27 mouse cellular contexts compared by ENCODE assay signal in genomic region chr11:68440965-68441364, GRCm38 (mm10). TPM values are rescaled to one million over a fixed set of nuclear protein-coding genes. Genes with fewer than 3 reads are reported as not detected.
A peak's percentile ranks its signal among the peaks of the same experiment; 100 is the strongest.
DNase-seq lines count a peak whose midpoint lies in the region; ATAC-seq and TF ChIP-seq lines count a peak whose summit lies in the region.
"Had no signal": no experiment of that assay in that cellular context is flagged by ENCODE, and none has a peak within 500 bp of the region (broad histone marks: within the 10 kb centered on the region; RNA-seq: fewer than 3 reads in every experiment).

No protein-coding gene starts in this region.

- H3K4me3 ChIP-seq in bone marrow, adult 2 months (replicated peaks; ENCODE audit: control insufficient read depth, low read depth, low read length): no peak overlapping the region
- H3K4me3 ChIP-seq in bone marrow macrophage, adult 2 months (ENCODE audit: insufficient read depth, low read length): no peak overlapping the region
- H3K4me3 ChIP-seq in intestine, embryonic 16.5 days (ENCODE audit: low read length): no peak overlapping the region
- H3K4me3 ChIP-seq: forebrain, embryonic 10.5 days; forebrain, embryonic 13.5 days; gastrocnemius, adult 2 months; heart, embryonic 12.5 days; heart, embryonic 15.5 days had no signal

- WGBS in bone marrow, adult 2 months: 36% methylated on average over 5 of the region's 5 CpGs
- WGBS in intestine, embryonic 16.5 days: 66% methylated on average over 5 of the region's 5 CpGs

- peak; percentile 65 for ATAC-seq in monocyte, adult 5-6 weeks (replicated peaks; ENCODE audit: insufficient number of reproducible peaks, low FRiP score, low TSS enrichment, poor library complexity, severe bottlenecking)
- ATAC-seq in intestine, embryonic 16.5 days: no peak
- ATAC-seq: forebrain, embryonic 13.5 days; forebrain, embryonic 16.5 days; hindbrain, postnatal 0 days had no signal

- H3K9me3 ChIP-seq in intestine, embryonic 16.5 days (ENCODE audit: control insufficient read depth, low read length): no peaks in the 10 kb centered on the region
- H3K9me3 ChIP-seq: forebrain, embryonic 10.5 days; forebrain, embryonic 13.5 days; G1E; heart, embryonic 15.5 days had no signal

- peak; percentile 39 for DNase-seq in induced T-regulatory cell, adult 2 months (ENCODE audit: low read depth)
- no peak for DNase-seq in MN1 (ENCODE audit: low spot score)
- no peak for DNase-seq in adrenal gland, postnatal 10 days
- DNase-seq: adrenal gland, adult 8-10 months; adrenal gland, postnatal 36 days; cerebellum, adult 18-20 months; cerebellum, adult 9-10 months; cerebellum, postnatal 14 days; gastrocnemius, adult 2 months; gastrocnemius, postnatal 14 days; heart, adult 18-20 months; heart, postnatal 10 days; heart, postnatal 36 days; kidney, adult 11 months had no signal

- no peak overlapping the region for H3K9ac ChIP-seq in intestine, embryonic 16.5 days (ENCODE audit: low read depth, low read length)
- H3K9ac ChIP-seq: forebrain, embryonic 13.5 days; heart, embryonic 12.5 days; heart, embryonic 15.5 days; hindbrain, embryonic 14.5 days had no signal

- TF ChIP-seq CTCF in bone marrow, adult 2 months (IDR thresholded peaks at IDR 0.05; ENCODE audit: control insufficient read depth, insufficient read depth, low read length): no peak
- TF ChIP-seq CTCF in bone marrow macrophage, adult 2 months (IDR thresholded peaks at IDR 0.05; ENCODE audit: low read depth, low read length): no peak

- H3K4me1 ChIP-seq in bone marrow, adult 2 months (ENCODE audit: control insufficient read depth, insufficient read depth, low read length): peaks cover 14% of the 10 kb centered on the region
- H3K4me1 ChIP-seq in bone marrow macrophage, adult 2 months (ENCODE audit: control insufficient read depth, insufficient read depth, low read length): peaks cover 86% of the 10 kb centered on the region
- no peaks in the 10 kb centered on the region for H3K4me1 ChIP-seq in intestine, embryonic 16.5 days (ENCODE audit: control insufficient read depth, insufficient read depth, low read length)
- H3K4me1 ChIP-seq: forebrain, embryonic 10.5 days; forebrain, embryonic 13.5 days; heart, embryonic 12.5 days; heart, embryonic 15.5 days had no signal

- peak overlapping the region; percentile 49; the same call in 1 of the 2 replicates for H3K27ac ChIP-seq in bone marrow, adult 2 months (ENCODE audit: control insufficient read depth, insufficient read depth, low read depth, low read length, poor library complexity)
- H3K27ac ChIP-seq in bone marrow macrophage, adult 2 months (ENCODE audit: insufficient read depth, low read depth, low read length): peak overlapping the region; percentile 41
- no peak overlapping the region for H3K27ac ChIP-seq in intestine, embryonic 16.5 days (ENCODE audit: low read length)
- H3K27ac ChIP-seq: forebrain, embryonic 10.5 days; forebrain, embryonic 13.5 days; gastrocnemius, adult 2 months; heart, embryonic 15.5 days; hindbrain, embryonic 14.5 days; hindbrain, postnatal 0 days had no signal

- no peak for TF ChIP-seq POLR2A in bone marrow, adult 2 months (IDR thresholded peaks at IDR 0.05; ENCODE audit: borderline replicate concordance, control insufficient read depth, low read depth, low read length)
- TF ChIP-seq POLR2A in bone marrow macrophage, adult 2 months (IDR thresholded peaks at IDR 0.05; ENCODE audit: borderline replicate concordance, low read depth, low read length): no peak

- H3K36me3 ChIP-seq in intestine, embryonic 16.5 days (ENCODE audit: control insufficient read depth, insufficient read depth, low read length): no peaks in the 10 kb centered on the region
- H3K36me3 ChIP-seq: forebrain, embryonic 10.5 days; G1E; heart, embryonic 12.5 days; heart, embryonic 15.5 days had no signal

- no peaks in the 10 kb centered on the region for H3K27me3 ChIP-seq in intestine, embryonic 16.5 days (replicated peaks; ENCODE audit: control insufficient read depth, insufficient read depth, low read length)
- H3K27me3 ChIP-seq: CH12.LX; forebrain, embryonic 13.5 days had no signal

- H3K4me2 ChIP-seq in intestine, embryonic 16.5 days (ENCODE audit: low read depth, low read length): no peak overlapping the region
- H3K4me2 ChIP-seq: forebrain, embryonic 13.5 days; heart, embryonic 12.5 days; heart, embryonic 15.5 days; hindbrain, embryonic 14.5 days had no signal

RNA-seq across cellular contexts. Expression of gene Pik3r5, which starts 9.0 kb away (rescaled TPM):
- 6.4 and 26.5 TPM in 2 replicates for polyA plus RNA-seq in bone marrow, adult 2 months (2011; ENCODE audit: insufficient read depth, insufficient read length, low replicate concordance, missing spikeins)
- polyA plus RNA-seq in bone marrow macrophage, adult 2 months (2012; ENCODE audit: insufficient read depth, insufficient read length, missing spikeins): 120 and 122 TPM in 2 replicates
- 66.2 to 140 TPM (median 84.0 TPM) in 3 replicates for total RNA-seq in monocyte, adult 5-6 weeks (2017)
- polyA plus RNA-seq in intestine, embryonic 16.5 days (2015; fragmentation: Nextera tagmentation; extraction: Ambion mirVana): 0.54 and 0.65 TPM in 2 replicates
- 1 to 10 TPM; 1.6 to 2.3 TPM for total RNA-seq in adrenal gland, postnatal 10 days (2021)

RNA-seq across cellular contexts. Expression of gene Ntn1, which starts 40.3 kb away (rescaled TPM):
- 0.72 TPM in 1 of 2 replicates, not detected in the other for polyA plus RNA-seq in bone marrow, adult 2 months (2011; ENCODE audit: insufficient read depth, insufficient read length, low replicate concordance, missing spikeins)
- polyA plus RNA-seq in bone marrow macrophage, adult 2 months (2012; ENCODE audit: insufficient read depth, insufficient read length, missing spikeins): 0.09 TPM in 1 of 2 replicates, not detected in the other
- 0.32 TPM in 1 of 3 replicates, not detected in the others for total RNA-seq in monocyte, adult 5-6 weeks (2017)
- 5.6 and 6.2 TPM in 2 replicates for polyA plus RNA-seq in intestine, embryonic 16.5 days (2015; fragmentation: Nextera tagmentation; extraction: Ambion mirVana)
- 10 to 100 TPM; 11.0 TPM for total RNA-seq in adrenal gland, postnatal 10 days (2021)
- polyA plus RNA-seq: G1E had no signal
